Mouse (Mus musculus) embryonic fibroblast, embryonic 13.5 days (primary cell): ENCODE measurements around the gene Cnih3.

Experiments used
- CTCF ChIP-seq: IDR thresholded peaks from 2 replicates; pipeline ENCODE4 v1.5.1; 2011; ENCODE audit warnings: mild to moderate bottlenecking, control low read depth, low read length, moderate library complexity, borderline replicate concordance; ENCODE audit not compliant: insufficient read depth
- POLR2A ChIP-seq: IDR thresholded peaks from 2 replicates; pipeline ENCODE4 v1.6.1; 2011; ENCODE audit warnings: low read depth, mild to moderate bottlenecking, control low read depth, low read length, moderate library complexity

DNA sequence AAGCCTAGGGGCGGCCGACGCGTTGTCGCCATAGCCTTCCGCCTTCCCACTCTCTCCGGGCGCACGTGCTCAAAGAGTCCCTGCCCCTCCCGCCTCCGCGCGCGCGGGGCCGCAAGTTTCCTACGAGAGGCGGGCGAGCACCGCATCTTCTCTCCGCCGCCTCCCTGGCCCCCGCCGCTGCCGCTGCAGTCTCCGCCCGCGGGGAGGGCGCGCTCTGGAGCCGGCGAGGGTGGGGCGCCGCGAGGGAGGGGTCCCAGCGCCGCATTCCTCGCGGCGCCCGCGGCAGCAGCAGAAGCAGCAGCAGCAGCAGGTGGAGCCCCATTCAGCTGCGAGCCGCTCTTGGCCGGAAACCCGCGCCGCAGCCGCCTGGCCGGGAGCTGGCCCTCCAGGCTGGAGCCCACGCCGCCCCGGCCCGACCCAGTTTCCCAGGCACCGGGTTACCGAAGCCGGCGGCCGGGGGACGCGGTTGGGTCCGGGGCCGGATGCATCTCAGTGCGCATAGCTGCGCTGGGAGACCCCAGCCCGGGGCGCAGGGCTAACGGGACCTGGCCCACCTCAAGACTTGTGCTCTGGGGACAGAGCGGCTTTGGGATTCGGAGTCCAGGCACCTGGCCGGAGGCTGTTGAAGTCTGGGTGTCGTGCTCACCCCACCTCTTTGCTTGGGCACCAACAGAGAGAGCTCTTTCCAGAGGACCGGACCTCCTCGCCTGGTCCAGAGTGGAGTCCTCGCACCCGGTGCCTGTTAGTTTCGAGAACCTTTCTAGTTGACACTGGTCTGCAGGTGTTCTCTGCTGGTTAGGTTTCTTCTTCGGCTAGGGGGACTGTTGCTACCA is at the start of gene Cnih3:
- TF ChIP-seq POLR2A (no peak), CTCF (no peak)
